Mouse (Mus musculus): ENCODE data around the gene Hapln4. TPM values are rescaled to one million over a fixed set of nuclear protein-coding genes. Genes with fewer than 3 reads are reported as not detected.
A peak's percentile ranks its signal among the peaks of the same experiment; 100 is the strongest.

The Hapln4 gene
- total and polyA plus RNA-seq, 3 experiments, result 0.07 to 0.30 (median 0.20) TPM

- Histone ChIP-seq H3K27ac (ENCODE audit: insufficient read depth, low read depth) (no peak overlapping the region), H3K4me3 (replicated peaks in 1 of 3; ENCODE audit: low read depth in 2 of 3, low read length in 2 of 3, poor library complexity in 1 of 3) (peak overlapping the region; percentile 79 to 81 (median 79))
Measured at GRCm38 (mm10) chr8:70137890-70138289, 54.6 kb downstream of the Hapln4 start.

GRCm38 (mm10) chr8:70139026-70139857 lies 56.0 kb downstream of the Hapln4 start, which contains the start of the genes Rfxank, Borcs8 and Mef2b:
TSS of gene Rfxank (minus strand) at chr8:70139154.
TSS of gene Borcs8 (plus strand) at chr8:70139499.
TSS of gene Mef2b (plus strand) at chr8:70139711.
- dilution Hi-C loops (cut with MboI; ENCODE audit: extremely low pct_ligation_motif_present, extremely low pct_unique_long_range_greater_than_20kb, low sequenced_read_pairs) (no loop called here), in situ Hi-C loops (cut with MboI; ENCODE audit: low pct_ligation_motif_present, low pct_unique_long_range_greater_than_20kb, low sequenced_read_pairs) (no loop called here)
- H3K9ac ChIP-seq (ENCODE audit: insufficient read depth, low read depth), result peak within 1 kb of the TSS; percentile 91
- peak; percentile 99 for DNase-seq (ENCODE audit: extremely low read depth)
- H3K4me1 ChIP-seq (ENCODE audit: control insufficient read depth in 1 of 2, insufficient read depth in 2 of 2), result peaks cover 13 to 49% of the 10 kb centered on the region in 2 experiments
- peak within 1 kb of the TSS; percentile 79 to 92 (median 86) for H3K4me3 ChIP-seq (replicated peaks in 1 of 3; ENCODE audit: low read depth in 2 of 3, low read length in 2 of 3, poor library complexity in 1 of 3)
- no peaks in the 10 kb centered on the region for H3K27me3 ChIP-seq (replicated peaks)
- H3K4me2 ChIP-seq (ENCODE audit: insufficient read depth, low read depth, poor library complexity, severe bottlenecking), result peak within 1 kb of the TSS; percentile 93
- H3K79me2 ChIP-seq (replicated peaks; ENCODE audit: control insufficient read depth, extremely low read depth, insufficient read depth, poor library complexity, severe bottlenecking), result peaks cover 28% of the 10 kb centered on the region
- H3K27ac ChIP-seq (ENCODE audit: insufficient read depth, low read depth), result peak within 1 kb of the TSS; percentile 85
- no peak for TF ChIP-seq MAZ (IDR thresholded peaks at IDR 0.05; ENCODE audit: low read depth, low read length)
- TF ChIP-seq SIN3A (IDR thresholded peaks at IDR 0.05; ENCODE audit: low read length), result peak; percentile 94
- TF ChIP-seq SMC3 (IDR thresholded peaks at IDR 0.05; ENCODE audit: low read depth, low read length), result no peak
- TF ChIP-seq ELF1 (IDR thresholded peaks at IDR 0.05; ENCODE audit: low read depth, low read length), result peak; percentile 92
- peak; percentile 33; the same call in 1 of the 2 replicates for TF ChIP-seq HCFC1 (IDR thresholded peaks at IDR 0.05; ENCODE audit: low read depth, low read length)
- no peak for TF ChIP-seq ZC3H11A (IDR thresholded peaks at IDR 0.05; ENCODE audit: low read depth, low read length)
- TF ChIP-seq TBP (conservative IDR thresholded peaks at IDR 0.05; ENCODE audit: low read depth, low read length), result peak; percentile 47; the same call in 1 of the 2 replicates
- no peak for TF ChIP-seq MYC (IDR thresholded peaks at IDR 0.05; ENCODE audit: low read depth, low read length)
- peak; percentile 78 for TF ChIP-seq MXI1 (IDR thresholded peaks at IDR 0.05; ENCODE audit: low read depth, low read length)
- peak; percentile 59; the same call in 1 of the 2 replicates for TF ChIP-seq NELFE (IDR thresholded peaks at IDR 0.05; ENCODE audit: low read depth, low read length)
- TF ChIP-seq TCF12 (IDR thresholded peaks at IDR 0.05; ENCODE audit: low read depth, low read length), result peak; percentile 72
- TF ChIP-seq KAT2A (IDR thresholded peaks at IDR 0.05; ENCODE audit: insufficient replicate concordance, low read length), result no peak
- peak; percentile 34; the same call in 1 of the 2 replicates for TF ChIP-seq MAX (IDR thresholded peaks at IDR 0.05; ENCODE audit: low read length)
- no peak; the same call in 1 of the 2 replicates for TF ChIP-seq ZKSCAN1 (IDR thresholded peaks at IDR 0.05; ENCODE audit: borderline replicate concordance, low read depth, low read length)
- TF ChIP-seq POLR2A (IDR thresholded peaks at IDR 0.05; ENCODE audit: low read depth, low read length), result peak; percentile 58
- no peak for TF ChIP-seq PAX5 (IDR thresholded peaks at IDR 0.05; ENCODE audit: low read length)
- peak; percentile 56 for TF ChIP-seq ZNF384 (IDR thresholded peaks at IDR 0.05; ENCODE audit: low read depth, low read length)
- no peak for TF ChIP-seq RCOR1 (conservative IDR thresholded peaks at IDR 0.05; ENCODE audit: low read depth, low read length)
- TF ChIP-seq CHD1 (IDR thresholded peaks at IDR 0.05; ENCODE audit: low read depth, low read length), result no peak
- TF ChIP-seq NRF1 (IDR thresholded peaks at IDR 0.05; ENCODE audit: low read depth, low read length), result peak; percentile 97
- no peak for TF ChIP-seq CHD2 (IDR thresholded peaks at IDR 0.05; ENCODE audit: low read length)
- H3K9me3 ChIP-seq (replicated peaks; ENCODE audit: low read length), result no peaks in the 10 kb centered on the region
- peaks cover 49 to 53% of the 10 kb centered on the region in 2 experiments for H3K36me3 ChIP-seq (replicated peaks in 1 of 2; ENCODE audit: control insufficient read depth in 1 of 2, insufficient read depth in 1 of 2, low read length in 1 of 2)

More at GRCm38 (mm10) chr8:70137890-70138289, 54.6 kb downstream of the Hapln4 start:
- TF ChIP-seq MYC (IDR thresholded peaks at IDR 0.05; ENCODE audit: low read depth, low read length), result no peak
- no peak for TF ChIP-seq PAX5 (IDR thresholded peaks at IDR 0.05; ENCODE audit: low read length)
- TF ChIP-seq ZMIZ1 (IDR thresholded peaks at IDR 0.05; ENCODE audit: low read depth, low read length), result no peak
- TF ChIP-seq CTCF (conservative IDR thresholded peaks at IDR 0.05 in 1 of 2, IDR thresholded peaks at IDR 0.05 in 1 of 2; ENCODE audit: low read depth in 2 of 2, low read length in 2 of 2), result no peak
- TF ChIP-seq MXI1 (IDR thresholded peaks at IDR 0.05; ENCODE audit: low read depth, low read length), result no peak
- TF ChIP-seq JUND (conservative IDR thresholded peaks at IDR 0.05; ENCODE audit: low read depth, low read length), result no peak
- TF ChIP-seq POLR2AphosphoS2 (IDR thresholded peaks at IDR 0.05; ENCODE audit: low read depth, low read length), result no peak
- TF ChIP-seq ELF1 (IDR thresholded peaks at IDR 0.05; ENCODE audit: low read depth, low read length), result no peak
- no peak for TF ChIP-seq USF1 (IDR thresholded peaks at IDR 0.05; ENCODE audit: low read depth, low read length)
- no peak for TF ChIP-seq TCF12 (IDR thresholded peaks at IDR 0.05; ENCODE audit: low read depth, low read length)
- no peak for TF ChIP-seq BHLHE40 (IDR thresholded peaks at IDR 0.05; ENCODE audit: low read depth, low read length)
- no peak for TF ChIP-seq UBTF (IDR thresholded peaks at IDR 0.05; ENCODE audit: low read depth, low read length)
- peaks cover 28% of the 10 kb centered on the region for H3K79me2 ChIP-seq (replicated peaks; ENCODE audit: control insufficient read depth, extremely low read depth, insufficient read depth, poor library complexity, severe bottlenecking)
- in situ Hi-C loops (cut with MboI; ENCODE audit: low pct_ligation_motif_present, low pct_unique_long_range_greater_than_20kb, low sequenced_read_pairs), result no loop called here
- H3K4me1 ChIP-seq (ENCODE audit: control insufficient read depth in 1 of 2, insufficient read depth in 2 of 2), result peaks cover 20 to 49% of the 10 kb centered on the region in 2 experiments
- DNase-seq (ENCODE audit: extremely low read depth), result no peak
- H3K4me2 ChIP-seq (ENCODE audit: insufficient read depth, low read depth, poor library complexity, severe bottlenecking), result peak overlapping the region; percentile 93
- peak overlapping the region; percentile 91 for H3K9ac ChIP-seq (ENCODE audit: insufficient read depth, low read depth)
- H3K9me3 ChIP-seq (replicated peaks; ENCODE audit: low read length), result no peaks in the 10 kb centered on the region
- dilution Hi-C loops (cut with MboI; ENCODE audit: extremely low pct_ligation_motif_present, extremely low pct_unique_long_range_greater_than_20kb, low sequenced_read_pairs), result no loop called here
- peaks cover 50 to 55% of the 10 kb centered on the region in 2 experiments for H3K36me3 ChIP-seq (replicated peaks in 1 of 2; ENCODE audit: control insufficient read depth in 1 of 2, insufficient read depth in 1 of 2, low read length in 1 of 2)
- no peaks in the 10 kb centered on the region for H3K27me3 ChIP-seq (replicated peaks)

All from CH12.LX (cell line).